Mouse (Mus musculus): ENCODE results near the gene Ryr2.

DNA sequence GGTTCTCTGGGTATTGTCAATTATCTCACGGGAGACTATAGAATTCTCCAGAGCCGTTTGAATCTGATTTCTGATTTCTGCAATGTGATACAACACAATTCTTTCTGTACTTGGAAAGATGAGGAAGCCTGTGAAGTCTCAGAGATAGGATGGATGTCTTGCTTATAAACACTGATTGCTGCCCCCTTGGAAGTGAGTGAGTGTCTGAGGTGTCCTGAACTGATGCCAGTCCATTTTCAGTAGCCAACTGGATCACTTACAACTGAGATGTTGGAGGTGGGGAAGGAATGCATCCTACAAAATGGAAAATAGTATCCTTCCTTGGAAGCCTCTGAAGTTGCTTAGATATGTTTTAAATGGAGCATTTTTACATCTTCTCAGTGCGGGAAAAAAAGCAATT, 564.2 kb downstream of the Ryr2 start:
- TF ChIP-seq POLR2A (IDR thresholded peaks at IDR 0.05; ENCODE audit: borderline replicate concordance, low read depth, low read length), result no peak
- TF ChIP-seq CTCF (IDR thresholded peaks at IDR 0.05; ENCODE audit: low read depth, low read length), result no peak

Data from bone marrow macrophage, adult 2 months (primary cell).